Mouse (Mus musculus): ENCODE data around the gene Lcn5.

DNA sequence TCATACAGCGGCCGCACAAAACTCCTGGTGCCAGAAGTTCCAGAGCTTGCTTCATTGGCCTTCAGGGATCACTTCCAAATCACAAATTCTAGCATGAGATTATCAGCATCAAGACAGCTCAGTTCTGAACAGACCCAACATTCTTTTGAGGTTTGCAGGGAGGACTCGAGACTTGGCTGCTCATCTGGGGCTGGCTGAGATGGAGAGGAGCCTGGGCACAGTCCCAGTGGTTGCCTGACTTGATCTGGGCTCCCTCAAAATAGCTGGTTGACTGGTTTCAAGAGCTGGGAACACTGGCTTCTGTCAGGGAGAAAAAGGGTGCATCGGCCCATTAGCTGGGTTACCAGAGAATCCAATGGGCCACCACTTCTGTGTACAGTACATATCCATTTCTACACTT, 1.1 kb upstream of the Lcn5 start:
- TF ChIP-seq POLR2A (IDR thresholded peaks at IDR 0.05; ENCODE audit: borderline replicate concordance, control insufficient read depth, low read depth, low read length) = no peak
- TF ChIP-seq CTCF (IDR thresholded peaks at IDR 0.05; ENCODE audit: control insufficient read depth, insufficient read depth, low read length) = no peak

Measured in bone marrow, adult 2 months (tissue).